Mouse (Mus musculus) CH12.LX (cell line): Measurements from ENCODE around the gene Miip. TPM values are rescaled to one million over a fixed set of nuclear protein-coding genes. Genes with fewer than 3 reads are reported as not detected.

Experiments
- DNase-seq: peaks from one replicate; pipeline ENCODE4 v3.0.0-alpha.2; 2013; ENCODE audit errors: extremely low read depth
- H3K27ac ChIP-seq: 2 replicates; pipeline ENCODE4 v1.5.1; 2012; ENCODE audit warnings: low read depth, mild to moderate bottlenecking, control low read depth, moderate library complexity; ENCODE audit not compliant: insufficient read depth
- H3K27me3 ChIP-seq: replicated peaks from 2 replicates; pipeline ENCODE3; 2012; ENCODE audit warnings: inconsistent platforms
- H3K36me3 ChIP-seq, 2 experiments: replicated peaks in 1 of 2; 2 replicates each; pipeline versions ENCODE3 to v1.6.1; 2012; ENCODE audit warnings: inconsistent platforms in 1 of 2, low read length in 1 of 2, mild to moderate bottlenecking in 1 of 2, mixed read lengths in 1 of 2, moderate library complexity in 1 of 2; ENCODE audit not compliant: control insufficient read depth in 1 of 2, insufficient read depth in 1 of 2
- H3K4me1 ChIP-seq, 2 experiments: 2 replicates each; pipeline ENCODE4 v1.6.1; 2012; ENCODE audit warnings: inconsistent platforms in 1 of 2, moderate library complexity in 1 of 2; ENCODE audit not compliant: insufficient read depth in 2 of 2, control insufficient read depth in 1 of 2
- H3K4me2 ChIP-seq: 2 replicates; pipeline ENCODE4 v1.6.1; 2012; ENCODE audit warnings: low read depth, mild to moderate bottlenecking, control low read depth; ENCODE audit not compliant: poor library complexity, insufficient read depth, severe bottlenecking
- H3K4me3 ChIP-seq, 3 experiments: fragments of 150-350 bp in 1 of 3; sonication (generic) in 1 of 3; replicated peaks in 1 of 3; 2 replicates each; pipeline versions ENCODE3 to v1.5.1; 2011 to 2012; ENCODE audit warnings: low read depth in 2 of 3, low read length in 2 of 3, mild to moderate bottlenecking in 2 of 3, moderate library complexity in 2 of 3, control low read depth in 1 of 3, improper control_type of control experiment in 1 of 3, inconsistent platforms in 1 of 3, mixed read lengths in 1 of 3; ENCODE audit not compliant: poor library complexity in 1 of 3
- H3K79me2 ChIP-seq: replicated peaks from 2 replicates; pipeline ENCODE4 v1.6.1; 2012; ENCODE audit warnings: mild to moderate bottlenecking, moderate library complexity; ENCODE audit not compliant: control insufficient read depth, poor library complexity, insufficient read depth, severe bottlenecking; ENCODE audit errors: extremely low read depth
- H3K9ac ChIP-seq: 2 replicates; pipeline ENCODE4 v1.6.1; 2012; ENCODE audit warnings: low read depth, mild to moderate bottlenecking, control low read depth, moderate library complexity; ENCODE audit not compliant: insufficient read depth
- H3K9me3 ChIP-seq: replicated peaks from 2 replicates; pipeline ENCODE3; 2012; ENCODE audit warnings: low read length, inconsistent platforms, mixed read lengths
- CTCF ChIP-seq, 2 experiments: IDR thresholded peaks in 1 of 2; conservative IDR thresholded peaks in 1 of 2; 2 replicates each; pipeline ENCODE4 v1.5.1; 2011 to 2012; ENCODE audit warnings: low read depth in 2 of 2, low read length in 2 of 2, improper control_type of control experiment in 1 of 2, inconsistent platforms in 1 of 2, mild to moderate bottlenecking in 1 of 2, moderate library complexity in 1 of 2
- ELF1 ChIP-seq: IDR thresholded peaks from 2 replicates; pipeline ENCODE4 v1.6.1; 2014; ENCODE audit warnings: low read depth, mild to moderate bottlenecking, inconsistent platforms, low read length, improper control_type of control experiment
- ETS1 ChIP-seq: conservative IDR thresholded peaks from 2 replicates; pipeline ENCODE4 v1.6.1; 2012; ENCODE audit warnings: low read depth, mild to moderate bottlenecking, inconsistent platforms, low read length, improper control_type of control experiment, moderate library complexity
- GABPA ChIP-seq: IDR thresholded peaks from 2 replicates; pipeline ENCODE4 v1.6.1; 2012; ENCODE audit warnings: low read depth, low read length, improper control_type of control experiment, inconsistent platforms; ENCODE audit not compliant: insufficient replicate concordance
- IRF4 ChIP-seq: IDR thresholded peaks from 2 replicates; pipeline ENCODE4 v1.6.1; 2014; ENCODE audit warnings: low read depth, mild to moderate bottlenecking, inconsistent platforms, low read length, improper control_type of control experiment
- KAT2A ChIP-seq: IDR thresholded peaks from 2 replicates; pipeline ENCODE4 v1.6.1; 2012; ENCODE audit warnings: low read length, improper control_type of control experiment, inconsistent platforms; ENCODE audit not compliant: insufficient replicate concordance
- PAX5 ChIP-seq: IDR thresholded peaks from 2 replicates; pipeline ENCODE4 v1.6.1; 2012; ENCODE audit warnings: low read length, inconsistent platforms, mixed read lengths
- POLR2AphosphoS2 ChIP-seq: IDR thresholded peaks from 2 replicates; pipeline ENCODE4 v1.6.1; 2011; ENCODE audit warnings: low read depth, low read length, improper control_type of control experiment
- RAD21 ChIP-seq: IDR thresholded peaks from 2 replicates; pipeline ENCODE4 v1.6.1; 2011; ENCODE audit warnings: low read depth, mild to moderate bottlenecking, low read length, improper control_type of control experiment, moderate library complexity
- RCOR1 ChIP-seq: conservative IDR thresholded peaks from 2 replicates; pipeline ENCODE4 v1.6.1; 2012; ENCODE audit warnings: low read depth, mild to moderate bottlenecking, inconsistent platforms, low read length, improper control_type of control experiment
- TBP ChIP-seq: conservative IDR thresholded peaks from 2 replicates; pipeline ENCODE4 v1.6.1; 2011; ENCODE audit warnings: low read depth, low read length, improper control_type of control experiment
- UBTF ChIP-seq: IDR thresholded peaks from 2 replicates; pipeline ENCODE4 v1.6.1; 2012; ENCODE audit warnings: low read depth, mild to moderate bottlenecking, inconsistent platforms, low read length, improper control_type of control experiment, moderate library complexity
- USF1 ChIP-seq: IDR thresholded peaks from 2 replicates; pipeline ENCODE4 v1.6.1; 2014; ENCODE audit warnings: low read depth, mild to moderate bottlenecking, inconsistent platforms, low read length, improper control_type of control experiment
- ZC3H11A ChIP-seq: IDR thresholded peaks from 2 replicates; pipeline ENCODE4 v1.6.1; 2012; ENCODE audit warnings: low read depth, mild to moderate bottlenecking, inconsistent platforms, low read length, improper control_type of control experiment
- ZKSCAN1 ChIP-seq: IDR thresholded peaks from 2 replicates; pipeline ENCODE4 v1.6.1; 2012; ENCODE audit warnings: low read depth, inconsistent platforms, low read length, improper control_type of control experiment, borderline replicate concordance
- dilution Hi-C: fragments of 300-500 bp; cut with MboI; formaldehyde crosslinking; loops from 2 replicates; pipeline ENCODE4 v1.14.3; 2020; ENCODE audit warnings: low sequenced_read_pairs; ENCODE audit not compliant: extremely low pct_unique_long_range_greater_than_20kb, extremely low pct_ligation_motif_present
- in situ Hi-C: fragments of 300-500 bp; cut with MboI; formaldehyde crosslinking; loops from 3 replicates; pipeline ENCODE4 v1.14.3; 2019; ENCODE audit warnings: low sequenced_read_pairs, low pct_ligation_motif_present, low pct_unique_long_range_greater_than_20kb, mixed read lengths
- polyA plus RNA-seq: library from polyadenylated mRNA; unstranded; fragments of >175 nt; gene quantifications from 2 replicates; pipeline ENCODE4 v1.2.1, GENCODE M21; 2012; ENCODE audit warnings: low read depth; ENCODE audit not compliant: insufficient read length
- total RNA-seq, 2 experiments: library from RNA; depleted of rRNA; stranded (reverse); fragments of 300-350 nt in 1 of 2; fragments of >200 nt in 1 of 2; gene quantifications; 2 replicates each; pipeline ENCODE4 v1.2.3; 2012 to 2014

Miip gene
- total and polyA plus RNA-seq, 3 experiments: 31.5 to 58.8 (median 46.6) TPM

GRCm38 (mm10) chr4:147883041-147883440 lies 14.4 kb upstream of the Miip start:
- no peak overlapping the region for H3K4me2 ChIP-seq
- dilution Hi-C loops: no loop called here
- in situ Hi-C loops: no loop called here
- H3K9me3 ChIP-seq: no peaks in the 10 kb centered on the region
- no peaks in the 10 kb centered on the region for H3K79me2 ChIP-seq
- H3K4me3 ChIP-seq: no peak overlapping the region
- TF ChIP-seq RCOR1: no peak
- TF ChIP-seq PAX5: no peak
- DNase-seq: no peak
- H3K27me3 ChIP-seq: no peaks in the 10 kb centered on the region
- peaks cover 92% of the 10 kb centered on the region in 2 experiments for H3K36me3 ChIP-seq
- H3K4me1 ChIP-seq: no peaks in the 10 kb centered on the region
- H3K27ac ChIP-seq: no peak overlapping the region
- no peak overlapping the region for H3K9ac ChIP-seq

GRCm38 (mm10) chr4:147881792-147882191 lies 13.2 kb upstream of the Miip start:
- TF ChIP-seq RCOR1: no peak
- no peak for TF ChIP-seq IRF4
- no peak for TF ChIP-seq ELF1
- no peak for TF ChIP-seq KAT2A
- no peak for TF ChIP-seq USF1
- no peak for TF ChIP-seq UBTF
- TF ChIP-seq ZC3H11A: no peak
- TF ChIP-seq ETS1: no peak
- no peak for TF ChIP-seq CTCF (conservative IDR thresholded peaks at IDR 0.05 in 1 of 2, IDR thresholded peaks at IDR 0.05 in 1 of 2; ENCODE audit: low read depth in 2 of 2, low read length in 2 of 2)
- TF ChIP-seq, all 38 proteins: peak for 0
- in situ Hi-C loops: no loop called here
- dilution Hi-C loops: no loop called here
- Histone ChIP-seq H3K4me3 (no peak overlapping the region), H3K79me2 (no peaks in the 10 kb centered on the region), H3K9me3 (no peaks in the 10 kb centered on the region), H3K4me1 (no peaks in the 10 kb centered on the region), H3K9ac (no peak overlapping the region), H3K27me3 (no peaks in the 10 kb centered on the region), H3K36me3 (peaks cover 87 to 89% of the 10 kb centered on the region in 2 experiments), H3K4me2 (no peak overlapping the region), H3K27ac (no peak overlapping the region)
- no peak for DNase-seq

GRCm38 (mm10) chr4:147879865-147880264 lies 11.2 kb upstream of the Miip start:
- H3K9me3 ChIP-seq: no peaks in the 10 kb centered on the region
- TF ChIP-seq POLR2AphosphoS2 (no peak), IRF4 (no peak), TBP (no peak), ELF1 (no peak), ZKSCAN1 (no peak), ETS1 (no peak), GABPA (no peak), RAD21 (no peak), UBTF (no peak)
- TF ChIP-seq, all 38 proteins: peak for 0
- no peak for DNase-seq
- H3K4me1 ChIP-seq: no peaks in the 10 kb centered on the region
- H3K9ac ChIP-seq: no peak overlapping the region
- H3K79me2 ChIP-seq: no peaks in the 10 kb centered on the region
- no peak overlapping the region for H3K4me3 ChIP-seq
- dilution Hi-C loops: no loop called here
- in situ Hi-C loops: no loop called here
- no peak overlapping the region for H3K27ac ChIP-seq
- no peaks in the 10 kb centered on the region for H3K27me3 ChIP-seq
- H3K36me3 ChIP-seq: peaks cover 89% of the 10 kb centered on the region in 2 experiments
- H3K4me2 ChIP-seq: no peak overlapping the region
